Mouse (Mus musculus) neural tube, embryonic 12.5 days (tissue): ENCODE data around the gene Fkbp1a. TPM values are rescaled to one million over a fixed set of nuclear protein-coding genes. Genes with fewer than 3 reads are reported as not detected.

Experiments
- ATAC-seq: fragments of 200-750 bp; cut with Nextera tagmentation; 2 replicates; pipeline ENCODE4 v1.8.0; 2017; ENCODE audit warnings: low read depth, mild to moderate bottlenecking, moderate TSS enrichment, moderate library complexity; ENCODE audit not compliant: low FRiP score
- H3K27ac ChIP-seq: fragments of 300-500 bp; sonication (generic); 2 replicates; pipeline ENCODE4 v1.5.1; 2016
- H3K27me3 ChIP-seq: fragments of 300-500 bp; sonication (generic); replicated peaks from 2 replicates; pipeline ENCODE4 v1.6.1; 2016; ENCODE audit warnings: mild to moderate bottlenecking
- H3K36me3 ChIP-seq: fragments of 300-500 bp; sonication (generic); 2 replicates; pipeline ENCODE4 v1.6.1; 2016; ENCODE audit warnings: mild to moderate bottlenecking
- H3K4me1 ChIP-seq: fragments of 300-500 bp; sonication (generic); 2 replicates; pipeline ENCODE4 v1.6.1; 2016
- H3K4me2 ChIP-seq: fragments of 300-500 bp; sonication (generic); replicated peaks from 2 replicates; pipeline ENCODE4 v1.6.1; 2016; ENCODE audit warnings: mild to moderate bottlenecking
- H3K4me3 ChIP-seq: fragments of 300-500 bp; sonication (generic); 2 replicates; pipeline ENCODE4 v1.5.1; 2016
- H3K9ac ChIP-seq: fragments of 300-500 bp; sonication (generic); 2 replicates; pipeline ENCODE4 v1.6.1; 2016; ENCODE audit warnings: mild to moderate bottlenecking
- H3K9me3 ChIP-seq: fragments of 300-500 bp; sonication (generic); 2 replicates; pipeline ENCODE4 v1.6.1; 2016; ENCODE audit warnings: mild to moderate bottlenecking
- WGBS: fragments of 180-500 bp; shearing (Covaris S2); methylation state at CpG from one replicate; pipeline ENCODE4 v1.1.7; 2016; 5-methylcytosine and 5-hydroxymethylcytosine counted together
- polyA plus RNA-seq: library from polyadenylated mRNA; unstranded; fragments of >200 nt; fragmentation: Nextera tagmentation; extraction: Ambion mirVana; gene quantifications from 2 replicates; pipeline ENCODE4 v1.2.1, GENCODE M21; 2016

Fkbp1a gene
- polyA plus RNA-seq, 1 experiment from 2014 or later: 604 TPM

- Histone ChIP-seq H3K4me3 (no peak overlapping the region), H3K4me2 (no peak overlapping the region), H3K36me3 (peaks cover 45% of the 10 kb centered on the region), H3K9me3 (no peaks in the 10 kb centered on the region), H3K9ac (no peak overlapping the region), H3K27me3 (no peaks in the 10 kb centered on the region), H3K4me1 (no peaks in the 10 kb centered on the region), H3K27ac (no peak overlapping the region)
- WGBS: 95% methylated on average over 1 of the region's 1 CpGs
- ATAC-seq: no peak
Measured at GRCm38 (mm10) chr2:151564006-151564405, 21.7 kb downstream of the Fkbp1a start.

GRCm38 (mm10) chr2:151564986-151565385 lies 22.7 kb downstream of the Fkbp1a start:
- Histone ChIP-seq H3K36me3 (peaks cover 35% of the 10 kb centered on the region), H3K4me1 (no peaks in the 10 kb centered on the region), H3K27me3 (no peaks in the 10 kb centered on the region), H3K9ac (no peak overlapping the region), H3K27ac (no peak overlapping the region), H3K4me3 (no peak overlapping the region), H3K4me2 (no peak overlapping the region), H3K9me3 (no peaks in the 10 kb centered on the region)
- ATAC-seq: no peak
- 79% methylated on average over 3 of the region's 3 CpGs for WGBS

GRCm38 (mm10) chr2:151566856-151567255 lies 24.6 kb downstream of the Fkbp1a start:
- Histone ChIP-seq H3K4me3 (no peak overlapping the region), H3K4me1 (no peaks in the 10 kb centered on the region), H3K9ac (no peak overlapping the region), H3K27ac (no peak overlapping the region), H3K4me2 (no peak overlapping the region), H3K27me3 (no peaks in the 10 kb centered on the region), H3K9me3 (no peaks in the 10 kb centered on the region), H3K36me3 (peaks cover 22% of the 10 kb centered on the region)
- WGBS: 91% methylated on average over 6 of the region's 6 CpGs
- ATAC-seq: no peak

- Histone ChIP-seq H3K9ac (no peak overlapping the region), H3K36me3 (peaks cover 5% of the 10 kb centered on the region; the same call in 1 of the 2 replicates), H3K4me3 (no peak overlapping the region), H3K9me3 (no peaks in the 10 kb centered on the region), H3K27me3 (no peaks in the 10 kb centered on the region), H3K4me2 (no peak overlapping the region), H3K4me1 (no peaks in the 10 kb centered on the region), H3K27ac (no peak overlapping the region)
- WGBS: 88% methylated on average over 2 of the region's 2 CpGs
- ATAC-seq: no peak
Measured at GRCm38 (mm10) chr2:151569452-151569851, 27.2 kb downstream of the Fkbp1a start.

DNA sequence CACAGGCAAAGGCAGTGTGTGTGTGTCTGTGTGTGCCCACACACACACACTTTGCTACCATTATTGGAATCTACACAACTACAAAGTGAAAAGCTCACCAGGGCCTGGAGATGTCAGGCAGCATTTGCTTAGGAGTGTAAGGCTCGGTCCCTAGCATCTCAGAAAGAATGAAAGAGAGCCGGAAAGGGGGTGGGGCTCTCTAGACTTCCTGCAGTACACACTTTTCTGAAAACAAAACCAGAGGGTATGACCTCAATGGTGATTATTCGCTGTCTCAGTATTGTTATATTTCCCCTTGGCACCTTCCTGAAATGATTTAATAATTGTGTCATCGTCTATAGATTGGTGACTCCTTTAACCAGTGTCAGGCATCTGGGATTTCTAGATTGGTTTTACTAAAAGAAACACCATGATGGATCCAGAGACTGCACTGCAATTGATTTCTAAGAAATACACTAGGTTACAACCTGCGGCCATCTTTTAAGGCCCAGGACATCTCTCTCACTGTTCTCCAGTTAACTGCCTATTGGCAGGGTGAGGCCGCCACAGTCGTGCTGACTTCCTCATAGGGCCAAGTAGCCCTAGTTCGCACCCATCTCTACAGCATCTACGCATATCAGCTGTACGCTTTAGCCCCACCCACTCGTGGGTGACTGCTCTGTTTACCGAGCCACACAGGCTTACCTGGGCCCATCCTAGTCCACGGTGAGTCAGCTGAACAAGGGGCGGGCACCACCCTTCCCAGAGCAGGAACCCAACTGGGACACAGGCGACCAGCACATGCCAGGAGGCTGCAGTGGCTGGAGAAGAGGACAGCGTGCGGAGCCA lies 29.8 kb downstream of the Fkbp1a start, which contains the start of gene Sdcbp2:
Gene Sdcbp2 (plus strand): TSS at position 750 of the 828 bp plus-strand sequence.
- H3K9ac ChIP-seq: no peak within 1 kb of the TSS
- no peaks in the 10 kb centered on the region for H3K27me3 ChIP-seq
- no peak within 1 kb of the TSS for H3K4me2 ChIP-seq
- H3K4me1 ChIP-seq: peaks cover 11% of the 10 kb centered on the region
- WGBS: 79% methylated on average over 17 of the region's 17 CpGs
- no peak within 1 kb of the TSS for H3K4me3 ChIP-seq
- ATAC-seq: no peak
- H3K27ac ChIP-seq: no peak within 1 kb of the TSS
- H3K9me3 ChIP-seq: no peaks in the 10 kb centered on the region
- H3K36me3 ChIP-seq: no peaks in the 10 kb centered on the region

DNA sequence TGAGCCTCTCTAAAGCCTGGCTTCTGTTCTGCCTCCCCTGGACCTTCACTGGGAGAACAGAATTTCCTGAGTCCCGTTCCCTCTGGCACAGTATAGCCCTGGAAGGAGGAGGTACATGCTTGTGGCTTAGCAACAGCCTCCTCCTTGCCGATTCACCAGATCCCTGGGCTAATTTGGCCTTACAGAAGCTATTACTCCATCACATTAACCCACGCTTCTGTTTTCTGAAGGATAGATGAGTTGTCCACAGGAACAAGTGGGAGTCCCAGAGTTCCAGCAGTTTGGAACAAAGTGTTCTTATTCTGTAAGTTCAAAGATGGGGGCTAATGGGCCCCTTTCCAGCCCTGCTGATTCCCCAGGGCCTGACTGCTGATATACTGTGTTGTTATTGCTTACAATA lies 31.4 kb downstream of the Fkbp1a start:
- Histone ChIP-seq H3K9ac (no peak overlapping the region), H3K27me3 (no peaks in the 10 kb centered on the region), H3K4me3 (no peak overlapping the region), H3K9me3 (no peaks in the 10 kb centered on the region), H3K4me1 (peaks cover 11% of the 10 kb centered on the region), H3K27ac (no peak overlapping the region), H3K36me3 (no peaks in the 10 kb centered on the region), H3K4me2 (no peak overlapping the region)
- no peak for ATAC-seq
- 64% methylated on average over 3 of the region's 3 CpGs for WGBS

DNA sequence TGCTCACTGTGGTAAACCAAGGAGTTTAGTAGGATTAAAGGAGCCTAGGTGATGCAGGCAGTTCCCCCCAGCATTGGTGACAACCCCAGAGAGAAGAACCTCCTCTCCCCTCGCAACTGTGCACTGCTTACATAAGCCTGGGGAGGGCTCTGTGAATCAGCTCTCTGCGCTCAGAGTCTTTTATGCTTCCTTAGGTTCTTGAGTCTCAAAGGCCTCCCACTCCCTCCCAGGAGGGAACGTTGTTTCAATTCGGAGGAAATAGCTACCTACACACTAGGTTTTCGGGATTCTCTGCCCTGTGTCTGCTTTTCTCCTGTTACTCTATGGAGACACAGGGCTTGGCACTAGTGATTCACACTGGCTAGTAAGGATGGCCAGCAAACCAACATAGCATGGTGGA lies 32.3 kb downstream of the Fkbp1a start:
- no peak for ATAC-seq
- Histone ChIP-seq H3K4me2 (no peak overlapping the region), H3K27ac (no peak overlapping the region), H3K4me3 (no peak overlapping the region), H3K9ac (no peak overlapping the region), H3K9me3 (no peaks in the 10 kb centered on the region), H3K27me3 (no peaks in the 10 kb centered on the region), H3K4me1 (peaks cover 11% of the 10 kb centered on the region), H3K36me3 (no peaks in the 10 kb centered on the region)
- WGBS: 54% methylated on average over 5 of the region's 5 CpGs

GRCm38 (mm10) chr2:151575119-151575698 lies 32.9 kb downstream of the Fkbp1a start:
- ATAC-seq: peak; percentile 26; the same call in 1 of the 2 replicates
- Histone ChIP-seq H3K4me3 (peak overlapping the region; percentile 38), H3K27ac (no peak overlapping the region), H3K4me1 (peaks cover 11% of the 10 kb centered on the region), H3K9me3 (no peaks in the 10 kb centered on the region), H3K9ac (peak overlapping the region; percentile 42; the same call in 1 of the 2 replicates), H3K4me2 (peak overlapping the region; percentile 74), H3K36me3 (no peaks in the 10 kb centered on the region), H3K27me3 (no peaks in the 10 kb centered on the region)
- WGBS: 25% methylated on average over 7 of the region's 7 CpGs

DNA sequence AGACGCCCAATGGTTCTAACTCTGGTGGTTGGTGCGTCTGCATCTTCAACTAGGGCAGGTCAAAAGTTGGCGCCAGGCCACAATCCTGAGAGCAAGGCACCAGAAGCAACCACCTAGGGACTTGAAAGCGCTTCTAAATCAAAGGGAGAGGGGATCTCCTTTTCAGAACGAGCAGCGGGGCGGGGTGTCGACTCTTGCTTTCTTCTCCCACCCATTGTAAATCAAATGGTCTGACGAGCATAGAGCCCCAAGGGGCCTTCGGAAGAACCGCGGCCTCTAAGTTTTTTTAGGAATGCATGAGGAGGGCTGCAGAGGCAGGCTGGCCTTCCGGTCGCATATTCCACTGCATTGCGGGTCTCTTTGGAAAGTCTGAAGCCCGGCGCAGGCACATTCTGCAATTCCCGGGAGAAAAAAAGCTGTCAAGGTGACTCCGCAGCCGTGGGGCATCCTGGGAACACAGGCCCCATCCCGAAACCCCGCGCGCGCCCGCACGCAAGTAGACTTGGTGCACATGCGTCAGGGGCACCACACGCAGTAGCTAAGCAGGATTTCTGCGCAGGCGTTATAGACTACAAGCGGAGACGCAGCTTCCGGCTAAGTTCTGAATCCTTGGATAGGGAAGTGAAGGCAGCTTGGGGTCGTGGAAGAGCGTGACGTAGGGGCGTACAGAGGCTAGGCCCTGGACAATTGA lies 33.6 kb downstream of the Fkbp1a start:
- peak; percentile 94 for ATAC-seq
- H3K27me3 ChIP-seq: no peaks in the 10 kb centered on the region
- H3K9me3 ChIP-seq: no peaks in the 10 kb centered on the region
- H3K4me1 ChIP-seq: peaks cover 11% of the 10 kb centered on the region
- H3K4me2 ChIP-seq: peak overlapping the region; percentile 74
- peak overlapping the region; percentile 38 for H3K4me3 ChIP-seq
- peak overlapping the region; percentile 42; the same call in 1 of the 2 replicates for H3K9ac ChIP-seq
- H3K27ac ChIP-seq: 0 out of 2 replicates have a peak overlapping the region, but pooled peaks have one; percentile 1
- WGBS: 1% methylated on average over 38 of the region's 38 CpGs
- H3K36me3 ChIP-seq: no peaks in the 10 kb centered on the region

GRCm38 (mm10) chr2:151579183-151579582 lies 36.9 kb downstream of the Fkbp1a start:
- no peaks in the 10 kb centered on the region for H3K36me3 ChIP-seq
- no peak for ATAC-seq
- no peak overlapping the region for H3K4me3 ChIP-seq
- no peak overlapping the region for H3K4me2 ChIP-seq
- no peaks in the 10 kb centered on the region for H3K27me3 ChIP-seq
- no peaks in the 10 kb centered on the region for H3K9me3 ChIP-seq
- H3K9ac ChIP-seq: no peak overlapping the region
- peaks cover 11% of the 10 kb centered on the region for H3K4me1 ChIP-seq
- no peak overlapping the region for H3K27ac ChIP-seq
- WGBS: 85% methylated on average over 4 of the region's 4 CpGs

DNA sequence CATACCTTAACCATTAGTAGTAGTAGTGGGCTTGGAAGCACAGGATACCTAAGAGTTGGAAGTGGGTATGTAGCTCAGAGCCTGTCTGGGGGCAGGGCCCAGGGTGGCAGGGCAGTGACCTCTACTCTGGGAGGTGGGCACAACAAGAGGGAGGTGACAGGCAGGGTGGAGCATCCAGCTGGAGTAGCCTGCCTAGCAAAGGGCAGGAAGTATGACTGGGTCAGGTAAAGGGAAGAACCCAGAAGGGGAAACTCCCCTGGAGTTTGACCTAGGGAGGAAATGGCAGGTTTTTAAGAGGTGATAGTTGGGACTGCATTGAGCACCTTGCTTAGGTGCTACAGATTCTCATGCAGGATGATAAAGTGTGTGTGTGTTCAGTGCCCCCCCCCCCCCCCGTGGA lies 38.7 kb downstream of the Fkbp1a start:
- Histone ChIP-seq H3K9ac (no peak overlapping the region), H3K9me3 (no peaks in the 10 kb centered on the region), H3K4me3 (no peak overlapping the region), H3K27ac (no peak overlapping the region), H3K4me2 (no peak overlapping the region), H3K36me3 (no peaks in the 10 kb centered on the region), H3K27me3 (no peaks in the 10 kb centered on the region), H3K4me1 (0 out of 2 replicates have a peak, but pooled peaks cover 5% of the 10 kb centered on the region)
- 30% methylated on average over 1 of the region's 1 CpGs for WGBS
- ATAC-seq: no peak

DNA sequence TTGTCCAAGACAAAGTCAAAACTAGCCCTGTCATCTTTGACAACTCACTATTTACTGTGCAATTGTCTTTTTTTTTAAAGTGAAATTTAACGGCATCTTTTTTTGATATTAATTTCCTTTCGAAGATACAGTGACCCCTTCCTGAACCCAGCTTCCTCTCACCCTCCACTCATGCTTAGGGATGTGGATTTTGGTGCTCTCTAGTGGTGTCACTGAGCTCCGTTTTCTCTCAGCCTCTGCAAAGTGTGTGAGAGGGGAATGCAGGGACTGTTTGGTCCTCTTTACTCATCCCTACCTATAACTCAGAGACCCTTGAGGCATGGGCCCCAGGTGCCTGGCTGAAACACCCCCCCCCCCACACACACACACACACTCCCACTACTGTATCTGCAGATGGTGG lies 43.7 kb downstream of the Fkbp1a start:
- H3K4me2 ChIP-seq: no peak overlapping the region

More for the DNA sequence above, 43.7 kb downstream of the Fkbp1a start:
- Histone ChIP-seq H3K27ac (no peak overlapping the region), H3K36me3 (no peaks in the 10 kb centered on the region), H3K9me3 (no peaks in the 10 kb centered on the region), H3K27me3 (no peaks in the 10 kb centered on the region), H3K9ac (no peak overlapping the region), H3K4me3 (no peak overlapping the region), H3K4me1 (no peaks in the 10 kb centered on the region)
- no peak for ATAC-seq
- 60% methylated on average over 3 of the region's 3 CpGs for WGBS
